Mouse (Mus musculus) macrophage (primary cell): Measurements from ENCODE around the gene Dchs2. TPM values are rescaled to one million over a fixed set of nuclear protein-coding genes. Genes with fewer than 3 reads are reported as not detected.

Experiments used
- H3K27ac ChIP-seq: fragments of 350-480 bp; formaldehyde crosslinking; 2 replicates; pipeline ENCODE4 v1.9.0; 2021
- H3K36me3 ChIP-seq: fragments of 350-480 bp; formaldehyde crosslinking; 2 replicates; pipeline ENCODE4 v1.9.0; 2021; ENCODE audit errors: inconsistent target
- H3K4me3 ChIP-seq: fragments of 350-480 bp; formaldehyde crosslinking; 2 replicates; pipeline ENCODE4 v1.9.0; 2021; ENCODE audit errors: inconsistent target
- H3K79me2 ChIP-seq: fragments of 350-480 bp; formaldehyde crosslinking; 2 replicates; pipeline ENCODE4 v1.9.0; 2021; ENCODE audit errors: inconsistent target
- WGBS: methylation state at CpG from one replicate; pipeline ENCODE4 v1.1.7; 2026; ENCODE audit warnings: inconsistent platforms; ENCODE audit not compliant: missing documents; 5-methylcytosine and 5-hydroxymethylcytosine counted together
- polyA plus RNA-seq: library from polyadenylated mRNA; stranded (reverse); fragments of 250-400 nt; gene quantifications from 3 replicates; pipeline ENCODE4 v1.2.4, GENCODE M21; 2018; ENCODE audit warnings: inconsistent platforms

Dchs2 gene
- polyA plus RNA-seq, 1 experiment from 2014 or later: not detected

- Histone ChIP-seq H3K4me3 (no peak overlapping the region), H3K36me3 (no peaks in the 10 kb centered on the region), H3K27ac (no peak overlapping the region), H3K79me2 (no peaks in the 10 kb centered on the region)
- 80% methylated on average over 9 of the region's 9 CpGs for WGBS
Measured at GRCm38 (mm10) chr3:83368500-83369068, 240.8 kb downstream of the Dchs2 start.

- Histone ChIP-seq H3K4me3 (no peak overlapping the region), H3K79me2 (no peaks in the 10 kb centered on the region), H3K27ac (no peak overlapping the region), H3K36me3 (no peaks in the 10 kb centered on the region)
- 82% methylated on average over 2 of the region's 2 CpGs for WGBS
Measured at GRCm38 (mm10) chr3:83369871-83370270, 242.1 kb downstream of the Dchs2 start.

GRCm38 (mm10) chr3:83374333-83374732, 246.6 kb downstream of the Dchs2 start:
- Histone ChIP-seq H3K36me3 (no peaks in the 10 kb centered on the region), H3K79me2 (no peaks in the 10 kb centered on the region), H3K27ac (no peak overlapping the region), H3K4me3 (no peak overlapping the region)
- 94% methylated on average over 6 of the region's 6 CpGs for WGBS

GRCm38 (mm10) chr3:83376834-83377233, 249.1 kb downstream of the Dchs2 start:
- H3K36me3 ChIP-seq: no peaks in the 10 kb centered on the region
- no peaks in the 10 kb centered on the region for H3K79me2 ChIP-seq
- WGBS: 94% methylated on average over 6 of the region's 6 CpGs
- H3K4me3 ChIP-seq: no peak overlapping the region
- no peak overlapping the region for H3K27ac ChIP-seq

Other genes with a start within 250 kb of the Dchs2 start
- not detected in 3 replicates for gene Lrat, start 224.0 kb upstream of the Dchs2 start, polyA plus RNA-seq
- gene Fgg, start 120.2 kb upstream of the Dchs2 start, polyA plus RNA-seq: not detected in 3 replicates
- not detected in 3 replicates for gene Fga, start 101.9 kb upstream of the Dchs2 start, polyA plus RNA-seq
- not detected in 3 replicates for gene Fgb, start 78.1 kb upstream of the Dchs2 start, polyA plus RNA-seq
- 31.0 to 38.1 TPM (median 35.4 TPM) in 3 replicates for gene Plrg1, start 72.4 kb upstream of the Dchs2 start, polyA plus RNA-seq